Mouse (Mus musculus) neural tube, embryonic 11.5 days (tissue): ENCODE measurements at regions not wholly inside any gene's neighbourhood (a gene's known extent, or its start where the extent isn't known, plus 50 kb on each side); places are given as distances from the start of the nearest gene placed in this dataset.

Experiments used
- ATAC-seq: fragments of 200-750 bp; cut with Nextera tagmentation; 2 replicates; pipeline ENCODE4 v1.8.0; 2017; ENCODE audit warnings: moderate number of reproducible peaks, mild to moderate bottlenecking, moderate TSS enrichment, moderate library complexity; ENCODE audit not compliant: insufficient read depth, low FRiP score, low TSS enrichment
- DNase-seq: peaks from one replicate; pipeline ENCODE4 v3.0.0-alpha.2; 2015; ENCODE audit warnings: low spot score
- H3K27ac ChIP-seq: fragments of 300-500 bp; sonication (generic); 2 replicates; pipeline ENCODE4 v1.5.1; 2014; ENCODE audit warnings: low read depth, mild to moderate bottlenecking, low read length
- H3K27me3 ChIP-seq: fragments of 300-500 bp; sonication (generic); 2 replicates; pipeline ENCODE4 v1.6.1; 2014; ENCODE audit warnings: mild to moderate bottlenecking, low read length, mixed read lengths; ENCODE audit not compliant: control insufficient read depth, insufficient read depth
- H3K36me3 ChIP-seq: fragments of 300-500 bp; sonication (generic); 2 replicates; pipeline ENCODE4 v1.6.1; 2014; ENCODE audit warnings: mild to moderate bottlenecking, low read length, moderate library complexity, mixed read lengths; ENCODE audit not compliant: control insufficient read depth, insufficient read depth
- H3K4me1 ChIP-seq: fragments of 300-500 bp; sonication (generic); 2 replicates; pipeline ENCODE4 v1.6.1; 2014; ENCODE audit warnings: low read length, mixed read lengths; ENCODE audit not compliant: control insufficient read depth, insufficient read depth
- H3K4me2 ChIP-seq: fragments of 300-500 bp; sonication (generic); 2 replicates; pipeline ENCODE4 v1.6.1; 2014; ENCODE audit warnings: low read depth, mild to moderate bottlenecking, moderate library complexity
- H3K4me3 ChIP-seq: fragments of 300-500 bp; sonication (generic); 2 replicates; pipeline ENCODE4 v1.5.1; 2014; ENCODE audit warnings: low read depth, low read length
- H3K9ac ChIP-seq: fragments of 300-500 bp; sonication (generic); 2 replicates; pipeline ENCODE4 v1.6.1; 2014; ENCODE audit warnings: mild to moderate bottlenecking, low read length
- H3K9me3 ChIP-seq: fragments of 300-500 bp; sonication (generic); 2 replicates; pipeline ENCODE4 v1.6.1; 2016; ENCODE audit warnings: low read length; ENCODE audit not compliant: control insufficient read depth
- WGBS: fragments of 180-500 bp; shearing (Covaris S2); extraction: QIAGEN DNeasy Blood & Tissue Kit; methylation state at CpG from one replicate; pipeline ENCODE4 v1.1.7; 2014; 5-methylcytosine and 5-hydroxymethylcytosine counted together

DNA sequence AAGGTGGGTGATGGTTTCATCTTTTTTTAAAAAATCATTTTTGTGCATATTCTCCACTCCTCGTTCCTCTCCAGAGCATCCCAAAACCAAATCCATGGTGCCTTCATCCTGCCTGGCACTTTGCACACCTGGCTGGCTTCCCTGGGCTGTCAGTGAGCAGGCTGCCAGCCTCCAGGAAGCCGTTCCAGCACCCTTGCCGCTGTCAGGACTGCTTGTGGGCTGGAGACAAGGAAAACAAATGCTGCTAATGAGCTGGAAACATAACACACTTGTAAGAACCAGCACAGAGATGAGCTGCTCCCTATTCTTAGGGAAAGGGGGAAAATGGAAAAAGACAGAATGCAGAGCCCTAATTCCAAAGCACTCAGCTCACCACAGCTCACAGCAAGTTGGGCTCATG is 383.5 kb upstream of the Gria1 start:
- H3K4me3 ChIP-seq = no peak overlapping the region
- H3K4me2 ChIP-seq = no peak overlapping the region
- no peak for ATAC-seq
- no peaks in the 10 kb centered on the region for H3K36me3 ChIP-seq
- WGBS = 72% methylated on average over 3 of the region's 3 CpGs
- no peaks in the 10 kb centered on the region for H3K9me3 ChIP-seq
- no peak for DNase-seq
- no peak overlapping the region for H3K27ac ChIP-seq
- H3K9ac ChIP-seq = no peak overlapping the region
- no peaks in the 10 kb centered on the region for H3K27me3 ChIP-seq
- no peaks in the 10 kb centered on the region for H3K4me1 ChIP-seq

DNA sequence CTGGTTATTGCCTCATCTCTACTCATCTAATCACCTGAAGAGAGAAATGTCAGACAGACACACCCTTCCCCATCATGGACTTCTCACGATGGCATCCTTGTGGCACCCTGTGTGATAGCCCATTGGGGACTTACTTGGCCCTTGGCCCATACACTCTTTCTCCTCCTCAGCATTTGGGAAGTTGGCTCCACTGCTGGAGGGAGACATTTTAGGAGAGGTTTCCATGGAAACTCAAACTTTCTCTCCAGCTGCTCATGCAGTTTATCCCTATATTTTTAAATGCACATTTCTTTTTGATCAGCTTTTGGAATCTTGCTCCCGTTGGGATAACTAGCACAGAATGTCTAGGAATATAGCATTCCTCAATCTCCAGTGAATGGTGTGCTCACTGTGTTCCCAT is 377.7 kb upstream of the Gria1 start:
- Histone ChIP-seq H3K4me1 (no peaks in the 10 kb centered on the region), H3K36me3 (no peaks in the 10 kb centered on the region), H3K9me3 (no peaks in the 10 kb centered on the region), H3K27ac (no peak overlapping the region), H3K27me3 (no peaks in the 10 kb centered on the region), H3K4me2 (no peak overlapping the region), H3K4me3 (no peak overlapping the region), H3K9ac (no peak overlapping the region)
- ATAC-seq (no peak), DNase-seq (no peak)
- 82% methylated on average over 2 of the region's 2 CpGs for WGBS

DNA sequence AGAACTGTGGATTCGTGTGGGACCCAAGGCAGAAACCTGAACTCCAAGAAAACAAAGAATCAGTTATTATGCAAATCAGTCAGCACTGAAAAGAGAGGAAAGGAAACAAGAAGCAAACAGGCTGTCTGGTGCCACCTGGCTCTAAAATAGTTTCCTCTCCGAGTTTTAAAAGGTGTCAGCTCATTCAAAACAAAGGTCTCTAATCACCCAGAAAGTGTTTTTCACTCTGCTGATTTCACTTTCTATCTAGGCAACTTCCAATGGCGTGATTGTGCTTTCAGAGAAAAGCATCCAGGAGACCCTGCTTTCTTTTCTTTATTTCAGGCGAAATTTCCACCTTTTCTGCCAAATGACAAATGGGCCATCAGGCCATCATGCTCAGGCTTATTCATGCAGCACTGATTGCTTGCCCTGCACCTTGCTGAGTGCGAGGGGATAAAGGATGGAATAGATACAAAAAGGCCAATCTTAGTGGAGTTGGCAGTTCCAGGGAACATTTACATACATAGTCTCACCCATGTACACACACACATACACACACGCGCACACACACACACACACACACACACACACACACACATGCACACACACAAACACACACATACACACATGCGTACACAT is 374.5 kb upstream of the Gria1 start:
- Histone ChIP-seq H3K9me3 (no peaks in the 10 kb centered on the region), H3K9ac (no peak overlapping the region), H3K27me3 (no peaks in the 10 kb centered on the region), H3K4me3 (no peak overlapping the region), H3K4me1 (no peaks in the 10 kb centered on the region), H3K36me3 (no peaks in the 10 kb centered on the region), H3K4me2 (no peak overlapping the region), H3K27ac (no peak overlapping the region)
- ATAC-seq = no peak
- DNase-seq = no peak
- 50% methylated on average over 8 of the region's 8 CpGs for WGBS

DNA sequence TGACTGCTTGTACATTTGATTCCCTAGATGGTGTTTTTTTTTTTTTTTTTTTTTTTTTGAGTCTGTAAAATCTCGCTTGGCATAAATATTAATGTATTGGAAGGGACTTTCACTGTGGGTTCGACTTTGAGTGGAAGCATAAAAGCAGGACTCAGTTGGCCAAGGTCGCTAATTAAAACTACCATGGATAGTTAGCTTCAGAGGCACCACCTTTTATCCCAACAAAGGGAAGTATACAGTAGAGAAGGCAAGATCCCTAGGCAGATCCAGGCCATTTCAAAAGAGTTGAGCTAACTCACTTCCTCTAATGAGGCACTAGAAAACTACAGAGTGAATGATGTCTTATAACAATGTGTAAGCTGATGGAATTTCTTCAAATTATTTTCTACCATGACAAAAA is 369.5 kb upstream of the Gria1 start:
- H3K9ac ChIP-seq = no peak overlapping the region
- H3K27me3 ChIP-seq = no peaks in the 10 kb centered on the region
- WGBS = 77% methylated on average over 3 of the region's 3 CpGs
- DNase-seq (no peak), ATAC-seq (no peak)
- H3K4me3 ChIP-seq = no peak overlapping the region
- H3K4me1 ChIP-seq = no peaks in the 10 kb centered on the region
- H3K4me2 ChIP-seq = no peak overlapping the region
- H3K27ac ChIP-seq = no peak overlapping the region
- H3K9me3 ChIP-seq = no peaks in the 10 kb centered on the region
- H3K36me3 ChIP-seq = no peaks in the 10 kb centered on the region
